Mouse (Mus musculus) midbrain, postnatal 0 days (tissue): Measurements from ENCODE around the gene Pde6c. TPM values are rescaled to one million over a fixed set of nuclear protein-coding genes. Genes with fewer than 3 reads are reported as not detected.

ENCODE experiments used
- ATAC-seq: fragments of 200-750 bp; cut with Nextera tagmentation; 2 replicates; pipeline ENCODE4 v1.8.0; 2017; ENCODE audit warnings: moderate number of reproducible peaks, mild to moderate bottlenecking, moderate TSS enrichment, moderate library complexity; ENCODE audit not compliant: low FRiP score
- DNase-seq: peaks from one replicate; pipeline ENCODE4 v3.0.0-alpha.2; 2015; ENCODE audit warnings: low spot score
- H3K27ac ChIP-seq: fragments of 300-500 bp; sonication (generic); 2 replicates; pipeline ENCODE4 v1.5.1; 2014; ENCODE audit warnings: low read depth, mild to moderate bottlenecking, low read length, mixed read lengths
- H3K27me3 ChIP-seq: fragments of 300-500 bp; sonication (generic); 2 replicates; pipeline ENCODE4 v1.6.1; 2014; ENCODE audit warnings: low read length, control low read depth, mixed read lengths; ENCODE audit not compliant: insufficient read depth
- H3K36me3 ChIP-seq: fragments of 300-500 bp; sonication (generic); 2 replicates; pipeline ENCODE4 v1.6.1; 2014; ENCODE audit warnings: low read length, control low read depth, mixed read lengths; ENCODE audit not compliant: insufficient read depth
- H3K4me1 ChIP-seq: fragments of 300-500 bp; sonication (generic); 2 replicates; pipeline ENCODE4 v1.6.1; 2014; ENCODE audit warnings: mild to moderate bottlenecking, control low read depth, antibody characterized with exemption, low read length, mixed read lengths; ENCODE audit not compliant: insufficient read depth
- H3K4me2 ChIP-seq: fragments of 300-500 bp; sonication (generic); 2 replicates; pipeline ENCODE4 v1.6.1; 2014; ENCODE audit warnings: low read depth, mild to moderate bottlenecking, low read length, mixed read lengths; ENCODE audit not compliant: poor library complexity, severe bottlenecking
- H3K4me3 ChIP-seq: fragments of 300-500 bp; sonication (generic); 2 replicates; pipeline ENCODE4 v1.5.1; 2014; ENCODE audit warnings: low read depth, mild to moderate bottlenecking, low read length, moderate library complexity
- H3K9ac ChIP-seq: fragments of 300-500 bp; sonication (generic); replicated peaks from 2 replicates; pipeline ENCODE4 v1.6.1; 2014; ENCODE audit warnings: mild to moderate bottlenecking, low read length, moderate library complexity, mixed read lengths; ENCODE audit not compliant: poor library complexity, severe bottlenecking
- H3K9me3 ChIP-seq: fragments of 300-500 bp; sonication (generic); 2 replicates; pipeline ENCODE4 v1.6.1; 2016; ENCODE audit warnings: low read length, control low read depth
- CTCF ChIP-seq: IDR thresholded peaks from 2 replicates; pipeline ENCODE4 v1.5.1; 2016; ENCODE audit warnings: antibody characterized with exemption, mild to moderate bottlenecking
- WGBS: fragments of 180-500 bp; shearing (Covaris S2); extraction: QIAGEN DNeasy Blood & Tissue Kit; methylation state at CpG from one replicate; pipeline ENCODE4 v1.1.7; 2014; 5-methylcytosine and 5-hydroxymethylcytosine counted together
- polyA plus RNA-seq: library from polyadenylated mRNA; unstranded; fragments of >200 nt; fragmentation: Nextera tagmentation; extraction: Ambion mirVana; gene quantifications from 2 replicates; pipeline ENCODE4 v1.2.1, GENCODE M21; 2015
- total RNA-seq: library from RNA; depleted of rRNA; stranded (reverse); fragments of >200 nt; gene quantifications from 2 replicates; pipeline ENCODE4 v1.2.3, GENCODE M21; 2014

Gene Pde6c
- total and polyA plus RNA-seq, 2 experiments from 2014 or later = 0.19 TPM; not detected in 1

DNA sequence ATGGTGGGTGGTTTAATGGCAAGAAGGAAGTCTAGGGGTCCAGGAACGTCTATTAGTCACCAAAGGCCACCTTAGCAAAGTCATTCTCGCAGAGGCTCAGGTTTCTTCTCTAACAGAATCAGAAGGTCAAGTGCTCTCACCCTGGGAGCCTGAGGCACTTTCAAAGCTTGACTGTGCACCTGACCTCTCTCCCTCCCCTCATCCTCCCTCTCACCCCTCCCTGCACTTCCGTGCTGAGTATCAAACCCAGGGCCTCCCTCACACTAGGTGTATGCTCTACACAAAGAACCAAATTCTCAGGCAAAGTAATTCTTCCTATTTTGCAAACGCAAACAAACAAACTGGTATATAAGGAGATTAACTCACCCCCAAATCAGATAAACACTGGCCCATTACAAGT is 36.4 kb upstream of the Pde6c start:
- ATAC-seq (no peak), DNase-seq (no peak)
- no peak for TF ChIP-seq CTCF
- Histone ChIP-seq H3K4me1 (no peaks in the 10 kb centered on the region), H3K27ac (no peak overlapping the region), H3K36me3 (no peaks in the 10 kb centered on the region), H3K9ac (no peak overlapping the region), H3K4me2 (no peak overlapping the region), H3K4me3 (no peak overlapping the region), H3K27me3 (peaks cover 34% of the 10 kb centered on the region), H3K9me3 (no peaks in the 10 kb centered on the region)
- WGBS = 20% methylated on average over 4 of the region's 4 CpGs

DNA sequence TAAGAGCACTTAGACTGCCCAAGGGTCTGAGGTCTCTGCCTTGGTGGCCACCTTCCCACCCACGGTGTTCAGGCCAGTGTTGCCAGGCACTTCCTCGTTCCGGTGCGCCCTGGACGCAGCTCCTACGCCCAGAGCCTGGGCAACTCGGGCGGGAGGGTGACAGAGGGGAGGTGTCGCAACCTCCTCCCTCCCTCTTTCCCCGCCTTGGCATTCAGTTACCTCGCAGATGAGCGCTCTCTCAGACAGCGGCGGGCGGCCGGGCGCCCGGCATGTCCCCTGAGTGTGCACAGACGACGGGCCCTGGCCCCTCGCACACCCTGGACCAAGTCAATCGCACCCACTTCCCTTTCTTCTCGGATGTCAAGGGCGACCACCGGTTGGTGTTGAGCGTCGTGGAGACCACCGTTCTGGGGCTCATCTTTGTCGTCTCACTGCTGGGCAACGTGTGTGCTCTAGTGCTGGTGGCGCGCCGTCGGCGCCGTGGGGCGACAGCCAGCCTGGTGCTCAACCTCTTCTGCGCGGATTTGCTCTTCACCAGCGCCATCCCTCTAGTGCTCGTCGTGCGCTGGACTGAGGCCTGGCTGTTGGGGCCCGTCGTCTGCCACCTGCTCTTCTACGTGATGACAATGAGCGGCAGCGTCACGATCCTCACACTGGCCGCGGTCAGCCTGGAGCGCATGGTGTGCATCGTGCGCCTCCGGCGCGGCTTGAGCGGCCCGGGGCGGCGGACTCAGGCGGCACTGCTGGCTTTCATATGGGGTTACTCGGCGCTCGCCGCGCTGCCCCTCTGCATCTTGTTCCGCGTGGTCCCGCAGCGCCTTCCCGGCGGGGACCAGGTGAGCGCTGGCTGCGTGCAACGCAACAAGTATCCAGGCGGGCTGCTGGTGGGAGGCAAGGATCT is 35.5 kb upstream of the Pde6c start, which contains the start of gene Ffar4:
TSS of gene Ffar4 (plus strand) at position 214 of the 901 bp plus-strand sequence.
- H3K4me3 ChIP-seq = peak within 1 kb of the TSS; percentile 38
- WGBS = under 1% methylated on average over 77 of the region's 77 CpGs
- TF ChIP-seq CTCF = no peak
- H3K27me3 ChIP-seq = peaks cover 34% of the 10 kb centered on the region
- H3K36me3 ChIP-seq = no peaks in the 10 kb centered on the region
- H3K9ac ChIP-seq = peak within 1 kb of the TSS; percentile 33
- no peaks in the 10 kb centered on the region for H3K4me1 ChIP-seq
- H3K9me3 ChIP-seq = no peaks in the 10 kb centered on the region
- ATAC-seq = peak; percentile 56
- H3K4me2 ChIP-seq = peak within 1 kb of the TSS; percentile 69
- no peak within 1 kb of the TSS for H3K27ac ChIP-seq
- peak; percentile 9 for DNase-seq

DNA sequence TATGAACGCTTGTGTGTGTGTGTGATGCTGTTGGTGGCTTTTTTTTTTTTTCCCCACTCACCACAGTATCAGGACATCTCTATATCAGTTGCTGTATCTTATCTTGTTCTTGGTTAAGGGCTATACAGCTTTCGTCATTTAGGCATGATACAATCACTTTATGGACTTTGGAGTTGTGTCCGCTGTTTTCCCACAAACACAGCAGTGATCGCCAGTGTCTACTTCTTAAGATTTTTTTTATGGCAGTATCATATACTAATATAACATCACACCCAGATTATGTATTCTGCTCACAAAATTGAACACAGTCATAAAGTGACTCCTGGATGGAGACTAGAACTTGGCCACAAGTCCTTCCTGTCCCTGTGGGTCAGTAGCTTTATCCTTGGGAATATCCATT is 24.7 kb upstream of the Pde6c start:
- no peak overlapping the region for H3K9ac ChIP-seq
- no peak for DNase-seq
- no peak overlapping the region for H3K27ac ChIP-seq
- H3K4me3 ChIP-seq = no peak overlapping the region
- no peaks in the 10 kb centered on the region for H3K4me1 ChIP-seq
- ATAC-seq = no peak
- H3K27me3 ChIP-seq = no peaks in the 10 kb centered on the region
- H3K9me3 ChIP-seq = no peaks in the 10 kb centered on the region
- TF ChIP-seq CTCF = no peak
- WGBS = 93% methylated on average over 4 of the region's 4 CpGs
- no peak overlapping the region for H3K4me2 ChIP-seq
- H3K36me3 ChIP-seq = no peaks in the 10 kb centered on the region

DNA sequence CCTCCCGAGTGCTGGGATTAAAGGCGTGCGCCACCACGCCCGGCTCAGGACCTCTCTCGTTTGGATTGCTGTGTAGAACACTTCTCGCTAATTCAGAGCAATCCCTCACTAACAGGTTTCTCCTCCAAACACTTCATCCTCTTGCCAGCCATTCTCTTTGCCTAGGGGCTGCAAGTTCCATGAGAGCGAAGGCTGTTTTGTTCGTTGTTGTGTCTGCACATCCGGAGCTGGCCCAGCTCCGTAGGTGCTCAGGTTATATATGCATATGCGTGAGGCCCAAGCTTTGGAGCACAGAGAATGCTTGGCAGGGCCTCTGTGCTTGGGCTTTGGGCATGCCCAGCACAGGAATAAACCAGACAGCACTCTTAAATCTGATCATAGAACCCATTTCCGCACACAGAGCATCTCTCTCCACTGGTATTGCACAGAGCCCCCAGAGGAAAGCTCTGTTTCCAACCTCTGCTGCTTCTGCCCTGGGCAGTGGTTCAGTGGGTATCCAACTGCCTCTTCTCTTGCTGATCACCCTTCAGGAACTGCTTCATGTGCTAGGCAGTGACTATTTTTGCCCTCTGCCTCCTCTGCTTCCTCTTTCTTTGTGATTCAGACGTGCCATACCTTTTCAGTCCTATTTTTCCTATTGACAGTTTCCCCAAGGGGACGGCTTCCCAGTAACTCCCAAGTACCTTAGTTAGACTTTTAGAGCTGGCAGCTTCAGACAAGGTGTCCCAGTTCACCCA is 22.9 kb upstream of the Pde6c start:
- no peaks in the 10 kb centered on the region for H3K27me3 ChIP-seq
- no peak for ATAC-seq
- TF ChIP-seq CTCF = no peak
- no peaks in the 10 kb centered on the region for H3K9me3 ChIP-seq
- no peak overlapping the region for H3K4me3 ChIP-seq
- no peak overlapping the region for H3K4me2 ChIP-seq
- H3K27ac ChIP-seq = no peak overlapping the region
- no peak overlapping the region for H3K9ac ChIP-seq
- DNase-seq = no peak
- no peaks in the 10 kb centered on the region for H3K36me3 ChIP-seq
- H3K4me1 ChIP-seq = no peaks in the 10 kb centered on the region
- 92% methylated on average over 15 of the region's 15 CpGs for WGBS

DNA sequence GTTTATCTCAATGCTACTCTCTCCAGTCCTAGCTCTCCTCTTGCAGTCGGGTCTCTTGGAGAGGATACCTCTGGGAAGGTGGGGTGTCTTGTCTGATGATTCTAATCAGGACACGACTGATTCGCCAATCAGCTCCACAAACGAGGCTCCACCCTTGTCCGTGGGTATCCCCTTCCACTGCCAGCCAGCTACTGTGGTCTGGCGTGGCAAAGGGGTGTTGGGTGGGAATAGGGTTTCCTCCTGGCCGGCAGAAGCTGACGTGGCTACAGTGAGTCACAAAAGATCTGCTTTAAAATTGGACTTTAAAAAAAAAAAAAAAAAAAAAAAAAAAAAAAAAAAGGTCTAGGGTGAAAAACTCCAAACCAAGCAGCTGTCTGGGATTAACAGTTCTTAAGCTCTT is 21.5 kb upstream of the Pde6c start:
- no peaks in the 10 kb centered on the region for H3K9me3 ChIP-seq
- no peak for DNase-seq
- H3K4me2 ChIP-seq = no peak overlapping the region
- H3K4me3 ChIP-seq = no peak overlapping the region
- no peaks in the 10 kb centered on the region for H3K4me1 ChIP-seq
- H3K9ac ChIP-seq = no peak overlapping the region
- TF ChIP-seq CTCF = no peak
- no peak for ATAC-seq
- WGBS = 78% methylated on average over 8 of the region's 8 CpGs
- H3K27ac ChIP-seq = no peak overlapping the region
- H3K27me3 ChIP-seq = no peaks in the 10 kb centered on the region
- H3K36me3 ChIP-seq = no peaks in the 10 kb centered on the region

DNA sequence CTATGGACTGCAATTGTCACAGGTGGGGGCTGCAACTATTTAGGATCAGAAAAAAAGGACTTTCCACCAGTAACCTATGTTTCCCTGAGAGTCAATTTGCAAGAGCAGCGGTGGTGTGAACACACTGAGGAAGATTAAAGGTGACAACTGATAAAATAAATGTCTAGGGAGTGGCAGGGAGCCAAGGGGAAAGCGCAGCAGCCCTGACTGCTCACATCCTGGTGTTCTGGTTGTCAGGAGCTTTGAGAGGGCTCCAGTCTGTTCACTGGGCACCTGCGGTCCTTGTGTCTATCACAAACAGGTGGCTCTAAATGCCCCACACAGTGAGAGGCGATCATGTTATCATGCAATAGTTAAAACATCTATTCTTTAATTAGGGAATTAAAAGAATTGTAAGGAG is 20.0 kb upstream of the Pde6c start:
- H3K4me2 ChIP-seq = no peak overlapping the region
- no peak for TF ChIP-seq CTCF

More for the DNA sequence above, 20.0 kb upstream of the Pde6c start:
- no peak for ATAC-seq
- no peak overlapping the region for H3K9ac ChIP-seq
- no peaks in the 10 kb centered on the region for H3K9me3 ChIP-seq
- 56% methylated on average over 4 of the region's 4 CpGs for WGBS
- no peak for DNase-seq
- no peaks in the 10 kb centered on the region for H3K36me3 ChIP-seq
- H3K4me1 ChIP-seq = no peaks in the 10 kb centered on the region
- no peak overlapping the region for H3K4me3 ChIP-seq
- no peak overlapping the region for H3K27ac ChIP-seq
- no peaks in the 10 kb centered on the region for H3K27me3 ChIP-seq
